Mouse (Mus musculus) intestine, postnatal 0 days (tissue): ENCODE measurements around the gene Dock10. TPM values are rescaled to one million over a fixed set of nuclear protein-coding genes. Genes with fewer than 3 reads are reported as not detected.

Experiments used
- ATAC-seq: fragments of 200-750 bp; cut with Nextera tagmentation; 2 replicates; pipeline ENCODE4 v1.8.0; 2017; ENCODE audit warnings: mild to moderate bottlenecking, moderate TSS enrichment, moderate library complexity
- H3K27ac ChIP-seq: fragments of 300-500 bp; sonication (generic); 2 replicates; pipeline ENCODE4 v1.5.1; 2014; ENCODE audit warnings: mild to moderate bottlenecking, low read depth, low read length, moderate library complexity
- H3K27me3 ChIP-seq: fragments of 300-500 bp; sonication (generic); replicated peaks from 2 replicates; pipeline ENCODE4 v1.6.1; 2014; ENCODE audit warnings: low read length, mixed read lengths; ENCODE audit not compliant: control insufficient read depth, insufficient read depth
- H3K36me3 ChIP-seq: fragments of 300-500 bp; sonication (generic); 2 replicates; pipeline ENCODE4 v1.6.1; 2014; ENCODE audit warnings: mild to moderate bottlenecking, moderate library complexity; ENCODE audit not compliant: control insufficient read depth, insufficient read depth
- H3K4me1 ChIP-seq: fragments of 300-500 bp; sonication (generic); replicated peaks from 2 replicates; pipeline ENCODE4 v1.6.1; 2014; ENCODE audit warnings: antibody characterized with exemption, low read length, mixed read lengths; ENCODE audit not compliant: control insufficient read depth, insufficient read depth
- H3K4me2 ChIP-seq: fragments of 300-500 bp; sonication (generic); replicated peaks from 2 replicates; pipeline ENCODE4 v1.6.1; 2014; ENCODE audit warnings: low read depth, mild to moderate bottlenecking, moderate library complexity
- H3K4me3 ChIP-seq: fragments of 300-500 bp; sonication (generic); 2 replicates; pipeline ENCODE4 v1.5.1; 2014; ENCODE audit warnings: low read depth, low read length
- H3K9ac ChIP-seq: fragments of 300-500 bp; sonication (generic); 2 replicates; pipeline ENCODE4 v1.6.1; 2014; ENCODE audit warnings: mild to moderate bottlenecking, low read depth, low read length
- H3K9me3 ChIP-seq: fragments of 300-500 bp; sonication (generic); 2 replicates; pipeline ENCODE4 v1.6.1; 2016; ENCODE audit warnings: mixed run types; ENCODE audit not compliant: control insufficient read depth
- CTCF ChIP-seq: sonication (generic); IDR thresholded peaks from 2 replicates; pipeline ENCODE4 v1.5.1; 2016; ENCODE audit warnings: low read depth, mild to moderate bottlenecking, control low read depth, antibody characterized with exemption, moderate library complexity
- WGBS: fragments of 180-500 bp; shearing (Covaris S2); extraction: QIAGEN DNeasy Blood & Tissue Kit; methylation state at CpG from one replicate; pipeline ENCODE4 v1.1.7; 2014; 5-methylcytosine and 5-hydroxymethylcytosine counted together
- polyA plus RNA-seq: library from polyadenylated mRNA; unstranded; fragments of >200 nt; fragmentation: Nextera tagmentation; extraction: Ambion mirVana; gene quantifications from 2 replicates; pipeline ENCODE4 v1.2.1, GENCODE M21; 2015

Dock10 gene
- polyA plus RNA-seq, 1 experiment from 2014 or later, result 2.1 TPM

- Histone ChIP-seq H3K4me1 (no peaks in the 10 kb centered on the region), H3K9ac (no peak overlapping the region), H3K9me3 (no peaks in the 10 kb centered on the region), H3K27me3 (no peaks in the 10 kb centered on the region), H3K4me2 (no peak overlapping the region), H3K27ac (no peak overlapping the region), H3K4me3 (no peak overlapping the region), H3K36me3 (no peaks in the 10 kb centered on the region)
- WGBS, result 85% methylated on average over 4 of the region's 4 CpGs
- TF ChIP-seq CTCF, result no peak
- ATAC-seq, result no peak
Observed at GRCm38 (mm10) chr1:80607546-80607945, 150.8 kb downstream of the Dock10 start.

- no peaks in the 10 kb centered on the region for H3K36me3 ChIP-seq
- no peaks in the 10 kb centered on the region for H3K27me3 ChIP-seq
- no peak overlapping the region for H3K4me2 ChIP-seq
- H3K4me3 ChIP-seq, result no peak overlapping the region
- H3K4me1 ChIP-seq, result no peaks in the 10 kb centered on the region
- WGBS, result 49% methylated on average over 8 of the region's 8 CpGs
- no peak for ATAC-seq
- H3K27ac ChIP-seq, result no peak overlapping the region
- no peaks in the 10 kb centered on the region for H3K9me3 ChIP-seq
- no peak for TF ChIP-seq CTCF
- H3K9ac ChIP-seq, result no peak overlapping the region
Observed at GRCm38 (mm10) chr1:80606131-80606754, 152.1 kb downstream of the Dock10 start.

- TF ChIP-seq CTCF, result no peak
- H3K4me1 ChIP-seq, result no peaks in the 10 kb centered on the region
- no peaks in the 10 kb centered on the region for H3K27me3 ChIP-seq
- H3K36me3 ChIP-seq, result no peaks in the 10 kb centered on the region
- no peaks in the 10 kb centered on the region for H3K9me3 ChIP-seq
- WGBS, result 72% methylated on average over 2 of the region's 2 CpGs
- no peak overlapping the region for H3K4me3 ChIP-seq
- H3K9ac ChIP-seq, result no peak overlapping the region
- no peak overlapping the region for H3K27ac ChIP-seq
- ATAC-seq, result no peak
- H3K4me2 ChIP-seq, result no peak overlapping the region
Observed at GRCm38 (mm10) chr1:80604332-80604731, 154.0 kb downstream of the Dock10 start.

DNA sequence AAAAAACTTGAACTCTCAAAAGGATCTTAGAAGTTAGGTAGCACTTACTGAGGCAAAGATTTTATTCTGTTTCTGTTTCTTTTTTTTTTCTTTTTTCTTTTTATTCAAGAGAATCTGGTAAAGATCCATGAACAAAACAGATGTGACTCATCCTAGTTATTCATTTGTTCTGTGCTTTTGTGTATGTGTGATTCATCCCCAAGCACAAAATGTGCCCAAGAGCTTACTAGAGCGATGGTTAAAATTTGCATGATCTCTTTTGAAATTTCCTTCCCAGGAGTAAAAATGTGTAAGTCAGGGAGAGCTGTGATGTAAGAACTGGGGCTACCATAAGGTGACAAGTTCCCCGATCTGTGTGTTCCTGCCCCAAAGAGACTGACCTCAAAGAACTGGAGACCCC lies 155.2 kb downstream of the Dock10 start:
- WGBS, result 87% methylated on average over 2 of the region's 2 CpGs
- no peak for TF ChIP-seq CTCF
- H3K4me2 ChIP-seq, result no peak overlapping the region

DNA sequence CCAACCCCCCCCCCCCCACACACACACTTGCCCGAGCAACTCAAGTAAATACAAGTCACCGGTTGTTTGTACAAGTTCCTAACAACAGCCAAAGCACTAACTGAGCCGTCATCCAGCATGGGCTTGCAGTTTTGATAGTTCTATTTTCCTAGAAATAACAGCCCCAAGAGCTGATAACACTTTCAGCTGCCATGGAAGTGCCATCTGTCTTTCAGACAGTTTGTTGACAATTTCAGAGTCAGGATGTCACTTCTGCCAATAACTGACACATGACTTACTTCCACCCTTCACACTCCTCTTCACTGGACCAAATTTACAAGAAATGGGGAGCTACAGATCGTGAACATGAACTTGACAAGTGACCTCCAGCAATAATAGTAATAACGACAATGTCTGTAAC lies 175.0 kb downstream of the Dock10 start:
- no peaks in the 10 kb centered on the region for H3K27me3 ChIP-seq
- H3K27ac ChIP-seq, result no peak overlapping the region
- ATAC-seq, result no peak
- H3K4me1 ChIP-seq, result no peaks in the 10 kb centered on the region
- no peak for TF ChIP-seq CTCF
- H3K4me3 ChIP-seq, result no peak overlapping the region
- H3K4me2 ChIP-seq, result no peak overlapping the region
- WGBS, result 40% methylated on average over 5 of the region's 5 CpGs
- no peaks in the 10 kb centered on the region for H3K9me3 ChIP-seq
- H3K9ac ChIP-seq, result no peak overlapping the region
- no peaks in the 10 kb centered on the region for H3K36me3 ChIP-seq

More for the DNA sequence above, 155.2 kb downstream of the Dock10 start:
- Histone ChIP-seq H3K27ac (no peak overlapping the region), H3K36me3 (no peaks in the 10 kb centered on the region), H3K9me3 (no peaks in the 10 kb centered on the region), H3K27me3 (no peaks in the 10 kb centered on the region), H3K9ac (no peak overlapping the region), H3K4me3 (no peak overlapping the region), H3K4me1 (no peaks in the 10 kb centered on the region)
- no peak for ATAC-seq

- ATAC-seq, result no peak
- no peak for TF ChIP-seq CTCF
- H3K9ac ChIP-seq, result no peak overlapping the region
- WGBS, result 82% methylated on average over 3 of the region's 3 CpGs
- H3K4me1 ChIP-seq, result no peaks in the 10 kb centered on the region
- no peak overlapping the region for H3K27ac ChIP-seq
- H3K4me2 ChIP-seq, result no peak overlapping the region
- no peak overlapping the region for H3K4me3 ChIP-seq
- no peaks in the 10 kb centered on the region for H3K27me3 ChIP-seq
- H3K9me3 ChIP-seq, result no peaks in the 10 kb centered on the region
- H3K36me3 ChIP-seq, result no peaks in the 10 kb centered on the region
Observed at GRCm38 (mm10) chr1:80582186-80582585, 176.1 kb downstream of the Dock10 start.

DNA sequence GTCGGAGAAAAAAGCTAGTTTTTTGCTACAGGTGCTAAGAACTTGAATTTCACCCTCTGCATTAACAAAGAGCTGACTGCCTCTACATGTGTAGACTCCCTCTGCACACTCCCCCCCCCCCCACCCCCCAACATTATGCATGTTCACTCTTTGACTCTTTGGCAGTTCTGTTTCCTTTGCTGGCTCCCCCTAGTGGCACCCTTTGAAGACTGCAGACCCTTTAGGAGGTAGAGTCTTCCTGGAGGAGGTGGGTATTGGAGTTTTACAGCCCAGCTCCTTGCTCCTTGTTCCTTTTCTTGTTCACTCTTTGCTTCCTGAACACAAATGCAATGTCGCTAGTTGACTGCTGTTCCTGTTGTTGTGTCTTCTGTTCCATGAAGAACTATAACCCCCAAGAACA lies 181.4 kb downstream of the Dock10 start:
- ATAC-seq, result no peak
- Histone ChIP-seq H3K27ac (no peak overlapping the region), H3K4me1 (no peaks in the 10 kb centered on the region), H3K4me3 (no peak overlapping the region), H3K4me2 (no peak overlapping the region), H3K27me3 (no peaks in the 10 kb centered on the region), H3K36me3 (no peaks in the 10 kb centered on the region), H3K9ac (no peak overlapping the region), H3K9me3 (no peaks in the 10 kb centered on the region)
- WGBS, result 84% methylated on average over 2 of the region's 2 CpGs
- peak; percentile 44 for TF ChIP-seq CTCF
